Mouse (Mus musculus): ENCODE data around the gene Zfp27.

Zfp27 gene

DNA sequence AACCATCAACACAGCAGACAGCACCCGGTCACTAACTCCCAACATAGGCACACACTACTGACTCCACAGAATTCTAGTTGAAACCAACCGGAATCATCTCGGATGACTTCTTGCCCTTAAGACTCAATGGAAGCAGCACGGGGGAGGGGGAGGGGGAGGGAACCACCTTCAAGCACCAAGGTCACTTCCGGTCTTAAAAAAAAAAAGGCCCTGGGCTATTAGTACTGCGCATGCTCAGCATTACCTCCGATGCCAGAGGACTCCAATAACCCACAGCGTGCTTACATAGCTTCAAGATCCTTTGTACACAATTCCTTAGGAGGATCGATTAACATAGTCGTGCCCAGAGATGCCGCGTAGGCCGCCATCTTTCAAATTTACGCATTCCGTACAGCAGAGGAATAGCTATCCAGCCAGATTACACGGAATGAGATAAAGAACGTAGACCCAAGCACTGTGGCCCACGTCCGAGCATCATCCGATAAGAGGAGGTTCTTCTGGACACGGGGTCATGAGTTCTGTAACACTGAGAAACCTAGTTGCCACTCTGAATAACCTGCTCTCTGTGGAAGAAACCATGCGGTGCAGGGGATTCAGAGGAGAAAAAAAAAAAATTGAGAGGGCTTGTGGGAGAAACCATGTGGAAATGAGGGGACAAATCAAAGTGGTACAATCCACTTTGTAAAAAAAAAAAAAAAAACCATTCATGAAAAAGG, at the start of gene Zfp27:
Gene Zfp27, minus strand, starts transcription at position 607 of the 716 bp plus-strand sequence.
- DNase-seq: peak; percentile 72 to 76

DNA sequence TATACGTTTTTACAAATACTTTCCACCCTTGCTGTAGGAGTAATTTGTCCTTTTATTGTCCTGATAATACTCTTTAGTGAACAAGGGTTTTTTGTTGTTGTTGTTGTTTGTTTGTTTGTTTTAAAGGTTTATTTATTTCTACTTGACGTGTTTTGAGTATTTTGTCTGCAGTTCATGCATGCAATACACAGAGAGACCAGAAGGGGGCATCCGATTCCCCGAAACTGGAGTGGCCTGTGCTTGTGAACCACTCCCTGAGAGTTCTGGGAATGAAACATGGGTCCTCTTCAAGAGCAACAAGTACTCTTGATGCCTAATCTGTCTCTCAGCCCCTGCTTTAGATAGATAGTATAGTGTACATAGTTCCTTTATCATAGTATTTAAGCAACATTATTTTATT, 48.4 kb upstream of the Zfp27 start:
- DNase-seq: peak; percentile 20 to 43

DNA sequence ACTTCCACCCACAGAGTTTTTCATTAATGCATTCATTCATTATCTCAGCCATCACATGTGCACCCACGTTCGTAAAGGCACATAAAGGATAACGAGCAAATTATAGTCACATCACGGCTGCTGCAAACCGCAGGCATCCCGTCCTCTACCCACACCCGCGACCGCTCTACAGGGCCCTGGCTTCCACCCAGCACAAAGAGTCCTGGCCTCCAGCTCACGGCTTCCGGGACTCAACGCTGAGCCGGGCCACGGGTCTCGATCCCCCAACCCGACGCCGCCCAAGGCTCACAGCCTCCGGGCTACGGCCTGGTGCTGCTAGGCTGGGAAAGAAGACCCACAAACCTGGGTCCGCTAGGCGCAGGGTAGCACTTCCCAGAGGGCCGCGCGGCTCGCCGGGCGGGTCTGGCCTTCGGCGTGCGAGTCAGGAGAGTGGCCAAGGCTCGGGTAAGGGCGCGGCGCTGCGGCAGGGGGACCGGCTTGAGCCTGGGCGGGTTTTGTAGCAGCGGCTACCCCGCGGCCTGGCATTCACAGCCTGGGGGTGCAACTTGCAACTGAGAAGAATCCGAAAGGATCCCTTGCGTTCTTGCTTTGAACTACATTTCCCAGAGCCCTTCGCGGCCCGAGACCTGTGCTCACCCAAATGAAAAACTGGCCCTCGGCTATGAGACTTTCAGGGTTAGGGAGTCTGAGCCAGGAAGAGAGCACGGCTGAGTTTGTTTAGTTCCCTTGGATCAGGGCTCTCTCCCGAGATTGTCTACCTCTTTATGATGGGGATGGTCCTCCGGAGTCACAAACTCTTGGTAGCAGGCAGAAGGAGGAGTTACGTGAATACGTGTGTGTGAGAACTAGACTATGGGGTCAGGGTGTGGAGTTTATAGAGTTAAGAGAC, 47.4 kb upstream of the Zfp27 start, which contains the start of gene Zfp74:
Gene Zfp74, minus strand, starts transcription at position 577 of the 889 bp plus-strand sequence.
- peak; percentile 83 to 86 for DNase-seq

DNA sequence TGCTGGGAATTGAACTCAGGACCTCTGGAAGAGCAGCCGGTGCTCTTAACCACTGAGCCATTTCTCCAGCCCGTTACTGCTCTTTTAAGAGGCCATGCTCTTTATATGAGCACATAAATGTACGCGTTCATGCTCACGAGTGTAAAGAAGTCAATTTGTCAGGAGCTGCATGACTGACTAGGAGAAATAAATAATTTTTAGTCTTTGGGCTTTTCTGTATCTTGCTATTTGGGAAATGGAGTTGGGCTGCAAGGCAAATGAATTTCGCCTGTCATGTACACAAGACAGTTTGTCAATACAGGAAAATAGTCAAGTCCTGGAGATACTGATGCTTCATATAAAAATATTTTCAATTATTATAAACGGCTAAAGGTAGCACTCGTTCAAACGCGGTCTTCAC, 46.7 kb upstream of the Zfp27 start:
- DNase-seq: no peak

DNA sequence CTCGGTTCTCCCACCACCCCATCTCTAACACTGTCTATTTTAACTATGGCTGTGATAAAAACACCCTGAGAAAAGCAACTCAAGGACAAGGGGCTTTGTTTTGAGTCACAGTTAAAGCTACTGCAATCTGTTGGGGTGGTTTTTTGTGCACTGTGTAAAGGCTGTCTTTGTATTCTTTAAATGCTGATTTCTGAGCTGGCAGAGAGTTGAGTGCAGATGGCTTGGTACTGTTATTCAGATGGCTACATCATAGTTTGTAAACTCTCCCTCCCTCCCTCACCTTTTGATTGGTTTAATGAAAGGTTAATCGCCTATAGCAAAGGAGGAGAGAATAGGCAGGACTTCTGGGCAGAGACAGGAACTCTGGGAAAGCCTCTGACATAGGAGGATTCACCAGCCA, 37.8 kb upstream of the Zfp27 start:
- DNase-seq: no peak

DNA sequence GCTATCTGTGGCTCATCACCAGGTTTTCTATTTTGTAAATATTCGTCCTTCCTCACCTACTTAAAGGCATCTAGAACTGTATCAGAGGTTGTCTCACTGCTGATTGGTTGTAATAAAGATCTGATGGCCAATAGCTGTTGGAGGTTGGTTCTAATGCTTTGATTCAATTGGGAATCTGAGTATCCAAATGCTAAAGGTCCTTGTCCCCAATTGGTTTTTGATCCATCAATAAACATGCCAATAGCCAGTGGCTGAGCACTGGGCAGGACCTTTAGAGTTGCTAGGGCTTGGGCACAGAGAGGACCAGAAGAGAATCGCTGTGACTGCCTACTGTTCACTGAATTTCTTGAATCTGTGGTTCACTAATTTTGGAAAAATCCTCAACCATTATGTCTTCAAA, 37.3 kb upstream of the Zfp27 start:
- DNase-seq: no peak

DNA sequence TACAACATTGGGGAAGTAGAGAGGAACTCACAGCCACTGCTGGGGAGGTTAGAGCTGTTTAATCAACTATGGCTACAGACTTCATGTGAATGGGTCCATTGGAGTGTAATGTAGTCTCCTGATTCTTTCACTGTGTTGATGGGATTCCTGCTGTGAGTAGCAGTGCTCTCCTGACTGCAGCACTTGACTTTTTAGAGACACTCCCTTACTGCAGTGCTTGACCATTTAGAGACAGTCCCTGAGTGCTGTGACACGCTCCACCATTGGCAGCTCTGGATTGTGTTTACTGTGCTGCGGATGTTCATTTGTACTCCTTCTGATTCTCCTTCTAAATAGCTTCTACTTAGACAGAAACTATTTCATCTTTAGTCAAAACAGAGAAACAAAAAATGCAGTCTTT, 36.4 kb upstream of the Zfp27 start:
- DNase-seq: no peak

DNA sequence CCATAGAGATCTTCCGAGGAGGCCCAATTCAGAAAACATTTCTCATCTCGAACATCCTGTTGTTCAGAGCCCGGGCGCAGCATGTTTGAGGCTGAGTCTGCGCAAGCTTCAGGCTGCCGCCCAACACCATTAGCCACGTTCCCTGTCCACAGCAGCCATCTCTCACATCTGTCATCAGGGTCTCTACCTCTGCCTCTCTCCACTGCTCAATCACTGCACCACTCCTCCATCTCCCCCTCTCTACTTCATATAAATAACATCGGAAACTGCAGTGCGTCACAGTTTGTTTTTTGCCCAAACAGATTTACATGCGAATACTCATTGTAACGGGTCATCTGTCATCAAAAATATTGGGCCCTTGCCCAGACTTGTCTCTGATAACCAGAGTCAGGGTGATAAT, 34.7 kb upstream of the Zfp27 start:
- DNase-seq: no peak

DNA sequence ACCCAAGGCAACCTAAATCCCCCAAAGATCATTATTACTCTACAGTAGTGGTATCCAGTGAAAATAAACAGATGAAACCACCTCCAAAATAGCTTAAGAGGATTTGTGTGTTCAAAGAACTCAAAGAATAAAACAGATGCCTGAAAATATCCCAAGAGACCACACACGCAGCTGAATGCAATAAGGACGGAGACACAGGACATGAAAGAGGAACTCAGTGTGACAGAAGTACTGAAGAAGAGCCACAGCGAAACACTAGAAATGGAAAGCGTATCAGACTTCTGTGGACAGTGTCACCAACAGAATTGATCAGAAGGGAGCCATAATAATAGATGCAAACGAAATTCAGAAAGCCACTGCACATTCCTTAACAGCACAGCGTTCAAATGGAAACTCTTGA, 32.5 kb upstream of the Zfp27 start:
- no peak for DNase-seq

DNA sequence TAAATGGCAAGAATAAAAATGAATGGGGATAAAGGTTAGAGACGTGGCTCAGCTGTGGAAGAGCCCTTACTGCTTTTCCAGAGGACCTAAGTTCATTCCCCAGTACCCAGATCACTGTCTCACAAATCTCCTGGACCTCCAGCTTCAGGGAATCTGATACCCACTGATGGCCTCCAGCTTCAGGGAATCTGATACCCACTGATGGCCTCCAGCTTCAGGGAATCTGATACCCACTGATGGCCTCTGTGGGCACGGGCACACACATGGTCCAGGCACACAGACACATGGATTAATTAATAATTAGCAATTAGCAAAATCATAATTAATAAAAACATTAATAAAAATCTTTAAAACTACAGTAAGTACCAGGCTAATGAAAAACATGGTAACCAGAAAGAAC, 16.4 kb upstream of the Zfp27 start:
- no peak for DNase-seq

DNA sequence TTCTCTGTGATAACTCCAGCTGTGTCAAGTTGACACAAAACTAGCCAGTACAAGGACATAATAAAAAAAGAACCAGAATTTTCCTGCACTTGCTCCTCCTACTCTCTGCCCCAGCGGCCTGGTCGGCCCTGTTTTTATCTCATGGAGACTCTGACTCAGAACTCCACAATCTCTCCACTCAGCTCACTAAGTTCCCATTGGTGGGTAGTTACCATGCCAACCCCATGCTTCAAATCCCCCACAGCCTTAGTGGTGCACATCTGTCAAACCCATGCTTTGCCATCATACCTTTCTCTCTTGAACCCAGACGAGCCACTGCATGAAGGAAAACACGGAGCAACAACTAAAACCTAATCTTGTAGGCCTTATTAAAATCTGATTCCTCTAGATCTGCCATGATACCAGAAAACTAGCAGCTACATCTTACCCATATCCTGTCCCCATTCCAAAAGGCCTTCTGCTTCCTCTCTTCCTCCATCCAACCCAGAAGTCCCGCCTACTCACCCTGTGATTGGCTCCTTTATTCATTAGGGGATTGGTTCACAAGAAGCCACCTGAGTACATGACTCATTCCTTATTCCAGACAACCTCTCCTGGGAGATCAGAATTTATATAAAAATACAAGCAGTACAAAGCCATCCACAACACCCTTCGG, 15.2 kb upstream of the Zfp27 start:
- DNase-seq: no peak

DNA sequence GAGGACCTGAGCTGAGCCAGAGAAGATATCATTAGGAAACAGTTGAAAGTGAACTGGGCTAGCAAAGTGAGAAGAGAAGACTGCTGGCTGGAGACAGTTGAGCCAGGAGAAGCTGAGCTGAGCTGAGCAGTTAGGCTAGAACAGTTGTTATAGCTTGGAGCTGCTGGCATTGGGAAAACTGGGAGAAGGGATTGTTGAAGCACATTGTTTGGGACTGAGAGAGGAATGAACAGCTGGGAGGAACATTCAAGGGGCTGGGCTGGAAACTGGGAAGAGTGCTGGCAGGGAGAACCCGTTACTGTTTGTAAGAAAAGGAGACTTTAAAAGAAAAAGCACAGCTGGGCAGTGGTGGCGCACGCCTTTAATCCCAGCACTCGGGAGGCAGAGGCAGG, 11.7 kb upstream of the Zfp27 start:
- DNase-seq: no peak

DNA sequence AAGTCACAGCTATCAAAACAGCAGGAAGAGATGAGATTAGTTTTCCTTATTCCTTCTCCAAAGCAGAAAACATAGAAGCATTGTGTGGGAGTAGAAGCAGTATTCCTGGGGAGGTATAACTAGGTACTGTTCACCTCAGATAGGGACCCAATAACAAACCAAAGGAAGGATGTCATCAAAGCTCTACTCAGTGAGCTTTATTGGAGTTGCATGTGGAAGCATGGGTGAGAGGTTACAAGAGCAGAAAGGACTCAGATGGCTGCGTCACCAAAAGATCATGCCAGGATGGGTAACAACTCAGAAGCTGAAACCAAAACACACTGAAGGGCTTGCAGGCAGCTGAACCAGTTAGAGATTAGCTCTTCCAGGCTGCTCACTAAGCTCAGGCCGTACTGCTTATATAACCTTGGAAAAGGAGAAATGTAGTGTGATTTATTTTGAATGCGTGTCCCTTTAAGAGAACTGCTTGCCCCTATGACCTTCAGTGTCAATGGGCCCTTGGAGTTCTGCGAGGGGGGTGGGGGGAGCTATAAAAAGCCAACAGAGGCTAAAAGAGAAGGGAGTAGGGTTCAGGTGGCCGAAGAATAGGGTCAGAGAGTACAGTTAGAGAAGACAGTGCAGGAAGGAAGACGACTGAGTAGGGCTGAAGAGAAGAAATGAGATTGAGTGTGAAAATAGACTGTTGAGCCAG, 11.1 kb upstream of the Zfp27 start:
- DNase-seq: no peak

DNA sequence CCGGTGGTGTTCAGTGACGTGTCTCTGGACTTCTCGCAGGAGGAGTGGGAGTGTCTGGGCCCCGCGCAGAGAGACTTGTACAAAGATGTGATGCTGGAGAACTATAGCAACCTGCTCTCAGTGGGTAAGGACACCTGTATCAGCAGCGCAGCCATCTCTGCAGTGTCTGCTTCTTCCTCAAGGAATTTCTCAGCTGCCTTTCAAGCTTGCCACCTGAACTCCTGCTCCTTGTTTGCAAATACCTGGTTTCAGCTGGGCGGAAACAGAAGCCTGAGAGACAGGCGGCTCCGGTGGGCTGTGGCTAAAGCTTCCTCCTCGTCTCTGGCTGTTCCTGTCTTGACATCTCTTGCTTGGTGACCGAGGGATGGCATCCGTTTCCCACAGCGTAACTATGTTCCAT, 5.8 kb upstream of the Zfp27 start:
- no peak for DNase-seq

DNA sequence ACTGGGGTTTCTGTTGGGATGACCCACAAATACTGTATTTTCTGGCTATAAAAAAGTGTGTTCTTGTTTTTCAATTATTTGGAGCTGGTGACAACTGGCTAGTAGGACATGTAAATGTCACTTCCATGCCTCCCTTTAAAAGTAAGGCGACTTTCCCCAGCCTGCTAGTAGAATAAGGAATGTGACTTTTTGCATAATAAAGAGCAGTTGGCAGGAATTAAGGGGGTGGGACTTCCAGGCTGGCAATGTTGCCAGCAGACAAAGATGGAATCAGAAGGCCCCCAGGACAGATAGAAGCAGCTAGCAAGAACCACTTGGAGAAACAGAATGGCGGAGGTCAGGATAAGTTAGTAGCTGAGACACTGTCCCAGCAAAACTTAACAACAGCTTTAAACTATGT, 3.9 kb upstream of the Zfp27 start:
- no peak for DNase-seq

DNA sequence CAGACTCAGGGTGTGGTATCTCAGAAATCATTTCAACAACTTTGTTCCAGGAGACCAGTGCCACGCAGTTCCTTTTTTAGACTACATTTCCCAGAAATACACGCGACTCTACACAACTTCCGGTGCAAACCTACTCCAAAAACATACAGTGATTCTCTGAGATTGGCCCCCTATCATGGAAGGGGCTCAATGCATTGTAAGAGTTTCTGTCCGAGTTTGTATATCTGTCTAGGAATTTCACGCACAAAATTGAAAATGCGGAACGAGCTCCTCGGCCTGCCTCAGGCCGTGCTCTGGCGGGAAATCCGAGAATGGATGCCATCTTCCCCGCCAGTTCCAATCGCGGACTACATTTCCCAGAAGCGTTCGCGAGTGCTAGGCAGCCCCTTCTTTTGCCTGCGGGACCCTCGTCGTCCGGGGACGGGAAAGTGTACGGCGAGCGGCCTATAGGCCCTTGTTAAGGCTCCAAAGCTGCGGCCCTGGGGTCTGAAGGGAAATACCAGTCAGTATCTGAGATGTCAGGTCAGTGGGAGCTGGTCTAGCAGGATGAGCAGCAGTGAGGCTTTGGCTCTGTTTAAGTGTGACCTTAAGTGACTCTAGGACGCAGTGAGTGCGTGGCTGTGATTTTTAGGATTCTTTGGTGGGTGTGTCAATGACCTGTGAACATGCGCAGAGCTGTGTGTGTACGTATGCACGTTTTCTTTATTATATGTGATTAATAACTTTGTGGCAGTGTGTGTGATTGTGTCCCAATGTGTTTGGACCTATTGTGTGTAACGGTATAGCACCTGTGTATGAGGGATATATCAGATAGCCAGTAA, 2.0 kb upstream of the Zfp27 start, which contains the start of gene Zfp383:
Gene Zfp383, plus strand, starts transcription at position 94 of the 821 bp plus-strand sequence.
- peak; percentile 83 to 85 for DNase-seq

DNA sequence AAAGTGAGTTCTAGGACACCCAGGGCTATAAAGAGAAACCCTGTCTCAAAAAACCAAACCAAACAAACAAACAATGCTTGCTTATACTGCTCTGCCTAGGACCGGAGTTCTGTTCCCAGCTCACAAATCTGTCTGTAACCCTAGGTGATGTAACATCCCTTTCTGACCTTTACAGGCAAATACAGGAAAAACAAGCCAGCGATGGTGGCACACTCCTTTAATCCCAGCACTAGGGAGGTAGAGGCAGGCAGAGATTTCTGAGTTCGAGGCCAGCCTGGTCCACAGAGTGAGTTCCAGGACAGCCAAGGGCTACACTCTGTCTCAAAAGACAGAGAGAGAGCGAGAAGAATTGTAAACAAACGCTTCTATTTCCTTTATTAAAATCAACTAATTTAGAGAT, 834 bp upstream of the Zfp27 start:
- no peak for DNase-seq

DNA sequence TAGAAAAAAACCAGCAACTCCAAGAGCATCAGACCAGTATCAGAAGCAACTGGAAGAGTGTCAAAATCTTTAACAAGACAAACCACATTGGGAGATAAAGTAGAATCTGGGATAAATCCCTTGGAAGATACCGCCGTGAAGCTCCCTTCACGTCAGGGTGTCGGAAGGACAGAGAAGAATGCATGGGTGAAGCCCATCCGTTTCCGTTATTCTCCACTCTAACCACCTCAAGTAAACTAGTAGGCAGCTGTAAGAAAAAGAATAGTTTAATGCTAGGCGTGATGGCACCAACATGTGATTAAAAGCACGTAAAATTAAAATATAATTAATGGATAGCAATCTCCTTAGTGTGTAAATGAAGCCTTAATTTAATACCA, 298 bp upstream of the Zfp27 start:
- DNase-seq: peak in 1 of 2 experiments; percentile 32

DNA sequence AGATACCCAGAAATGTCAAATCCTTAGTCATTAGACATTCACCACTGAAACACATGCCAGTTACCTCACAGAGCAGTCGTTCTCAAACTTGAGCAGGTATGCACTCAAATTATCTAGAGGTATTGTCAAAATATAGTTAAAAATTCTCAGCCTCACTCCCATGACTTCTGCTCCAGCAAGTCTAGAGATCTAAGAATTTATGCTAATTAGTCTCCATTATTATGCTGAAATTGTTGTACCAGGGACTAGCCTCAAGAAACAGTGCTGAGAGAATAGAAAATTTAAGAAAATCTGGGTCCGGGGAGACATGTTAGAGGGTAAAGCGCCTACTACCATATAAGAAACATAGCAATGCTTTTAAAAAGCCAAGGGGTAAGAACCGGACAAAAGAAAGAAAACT, 2.3 kb downstream of the Zfp27 start:
- DNase-seq: no peak

DNA sequence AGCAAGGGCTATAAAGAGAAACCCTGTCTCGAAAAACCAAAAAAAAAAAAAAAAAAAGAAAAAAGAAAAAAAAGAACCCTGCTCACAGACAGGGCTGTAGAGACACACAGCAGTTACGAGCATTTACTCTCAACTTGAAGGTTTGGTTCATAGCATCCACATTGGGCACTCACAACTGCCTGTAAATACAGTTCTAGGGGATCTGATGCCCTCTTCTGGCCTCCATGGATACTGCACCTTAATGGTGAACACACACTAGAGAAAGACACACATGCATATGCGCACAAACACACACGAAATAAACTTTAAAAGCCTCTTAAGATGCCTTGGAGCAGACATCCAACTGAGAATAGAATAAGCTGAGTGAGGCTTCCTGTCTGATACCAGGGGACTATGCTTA, 8.0 kb downstream of the Zfp27 start:
- DNase-seq: no peak

DNA sequence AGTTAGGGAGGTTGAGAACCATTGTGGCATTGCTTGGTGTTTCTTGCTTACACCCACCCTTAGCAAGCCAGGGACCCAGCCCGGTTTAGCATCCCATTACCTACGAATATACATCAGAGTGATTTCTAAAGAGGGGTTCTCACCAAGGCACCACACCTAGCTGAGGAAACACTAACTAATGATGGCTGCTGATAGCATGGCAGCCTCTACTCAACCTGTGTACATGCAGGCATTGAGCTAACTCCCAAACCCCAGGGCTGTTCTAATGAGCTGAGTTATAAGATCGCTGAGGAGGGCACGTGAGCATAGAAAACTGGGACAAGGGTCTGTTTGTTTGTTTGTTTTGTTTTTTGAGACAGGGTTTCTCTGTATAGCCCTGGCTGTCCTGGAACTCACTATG, 13.6 kb downstream of the Zfp27 start:
- no peak for DNase-seq

DNA sequence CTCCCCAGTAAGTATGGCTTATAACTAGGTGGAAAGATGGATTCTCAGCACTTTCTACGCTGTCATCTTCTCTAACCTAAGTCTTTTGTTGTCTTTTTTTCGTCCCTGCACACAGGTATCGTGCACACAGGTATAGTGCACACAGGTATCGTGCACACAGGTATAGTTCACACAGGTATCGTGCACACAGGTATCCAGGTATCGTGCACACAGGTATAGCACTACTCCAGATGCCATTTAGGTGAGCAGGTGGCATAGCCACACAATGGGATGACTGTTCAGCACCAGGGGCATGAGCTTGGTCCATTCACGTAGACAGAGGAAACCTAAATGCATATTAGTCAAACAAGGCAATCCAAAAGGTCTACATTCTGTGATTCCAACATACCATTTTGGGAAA, 15.9 kb downstream of the Zfp27 start:
- DNase-seq: no peak

Data from cerebellum, adult 18-20 months (tissue).